In genomic region chr13:34875166-34875710, GRCm38 (mm10) we compare ENCODE assay signal across 8 mouse cellular contexts. TPM values are rescaled to one million over a fixed set of nuclear protein-coding genes. Genes with fewer than 3 reads are reported as not detected.
A peak's percentile ranks its signal among the peaks of the same experiment; 100 is the strongest.
DNase-seq lines count a peak whose midpoint lies in the region; ATAC-seq lines count a peak whose summit lies in the region.

TSS of gene Prpf4b (plus strand) at chr13:34875302.

- H3K4me1 ChIP-seq in hindbrain, embryonic 15.5 days (replicated peaks): peaks cover 29% of the 10 kb centered on the region

- peak; percentile 88 for ATAC-seq in hindbrain, embryonic 15.5 days (ENCODE audit: low FRiP score, low read depth)

- WGBS in hindbrain, embryonic 15.5 days: 1% methylated on average over 40 of the region's 40 CpGs

- H3K27ac ChIP-seq in hindbrain, embryonic 15.5 days (replicated peaks): peak within 1 kb of the TSS; percentile 98

- no peaks in the 10 kb centered on the region for H3K36me3 ChIP-seq in hindbrain, embryonic 15.5 days

- no peaks in the 10 kb centered on the region for H3K9me3 ChIP-seq in hindbrain, embryonic 15.5 days

- peak within 1 kb of the TSS; percentile 96 for H3K9ac ChIP-seq in hindbrain, embryonic 15.5 days

- H3K4me3 ChIP-seq in hindbrain, embryonic 15.5 days: peak within 1 kb of the TSS; percentile 100

- H3K27me3 ChIP-seq in hindbrain, embryonic 15.5 days: no peaks in the 10 kb centered on the region

- peak; percentile 88 for DNase-seq in T-cell, adult 2 months (ENCODE audit: low spot score)
- peak; percentile 94 to 95 for DNase-seq in cerebellum, postnatal 36 days
- peak; percentile 95 to 96 for DNase-seq in frontal cortex, postnatal 36 days (ENCODE audit: low spot score in 2 of 2)
- peak; percentile 85 for DNase-seq in left cerebral cortex, adult 11 months (ENCODE audit: low spot score)
- peak; percentile 94 for DNase-seq in lung, postnatal 4 days
- DNase-seq in retina, postnatal 7 days (ENCODE audit: low read depth, low spot score): peak; percentile 87
- peak; percentile 89 for DNase-seq in urinary bladder, adult 2 months (ENCODE audit: low spot score)

- peak within 1 kb of the TSS; percentile 78 for H3K4me2 ChIP-seq in hindbrain, embryonic 15.5 days

RNA-seq across cellular contexts. Expression of gene Prpf4b, which starts in this region (rescaled TPM):
- polyA plus RNA-seq in hindbrain, embryonic 15.5 days (2015; fragmentation: Nextera tagmentation; extraction: Ambion mirVana): 56.8 and 60.6 TPM in 2 replicates
- 68.4 and 85.8 TPM in 2 replicates for polyA plus RNA-seq in urinary bladder, adult 2 months (2012; rRNA removed)

Comparison
In these comparisons a context has a peak if more than half of its experiments do, and no peak if none do; other contexts are left out.
1. Peak in every context shown above with its lines: DNase-seq, ATAC-seq, H3K4me3 ChIP-seq and H3K27ac ChIP-seq.